Mouse (Mus musculus): ENCODE results near the gene Sspn.

DNA sequence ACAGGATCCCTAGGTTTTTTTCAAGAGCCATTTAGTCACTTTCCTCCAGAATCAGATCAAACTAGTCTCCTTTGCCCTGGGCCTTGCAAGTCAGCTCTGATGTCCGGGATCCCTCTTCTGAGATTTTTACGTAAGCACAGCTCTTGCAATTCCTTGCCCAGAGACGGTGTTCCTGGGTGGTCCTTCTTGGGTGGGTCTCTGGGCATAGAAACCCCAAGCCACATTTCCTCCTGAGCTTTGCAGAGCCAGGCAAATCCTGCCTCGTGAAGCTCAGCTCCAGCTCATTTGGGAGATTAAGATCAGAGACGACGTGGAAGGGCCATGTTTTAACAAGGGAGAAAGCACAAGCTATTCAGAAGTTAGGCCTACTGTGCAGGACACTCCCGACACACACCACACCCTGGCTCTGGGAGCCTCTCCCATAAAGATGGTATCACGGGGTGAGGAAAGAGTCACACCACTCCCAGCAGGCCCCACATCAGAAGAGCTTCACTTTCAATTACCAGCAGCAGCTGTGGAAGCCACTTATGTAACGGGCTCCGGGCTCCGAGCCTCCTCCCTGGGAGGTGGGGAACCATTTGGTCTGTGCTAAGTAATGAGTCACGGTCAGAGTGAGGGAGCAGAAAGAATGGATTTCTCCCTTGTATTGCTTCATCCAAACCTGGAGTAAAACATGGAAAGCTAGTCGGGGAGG lies 67.0 kb downstream of the Sspn start:
- TF ChIP-seq TAL1 (IDR thresholded peaks at IDR 0.05; ENCODE audit: low read length) (no peak), GATA1 (IDR thresholded peaks at IDR 0.05; ENCODE audit: low read length) (no peak)
